Mouse (Mus musculus): ENCODE results near the gene Lonp2. TPM values are rescaled to one million over a fixed set of nuclear protein-coding genes. Genes with fewer than 3 reads are reported as not detected.

Lonp2 gene
- polyA plus RNA-seq, 1 experiment from 2014 or later: 76.3 TPM

DNA sequence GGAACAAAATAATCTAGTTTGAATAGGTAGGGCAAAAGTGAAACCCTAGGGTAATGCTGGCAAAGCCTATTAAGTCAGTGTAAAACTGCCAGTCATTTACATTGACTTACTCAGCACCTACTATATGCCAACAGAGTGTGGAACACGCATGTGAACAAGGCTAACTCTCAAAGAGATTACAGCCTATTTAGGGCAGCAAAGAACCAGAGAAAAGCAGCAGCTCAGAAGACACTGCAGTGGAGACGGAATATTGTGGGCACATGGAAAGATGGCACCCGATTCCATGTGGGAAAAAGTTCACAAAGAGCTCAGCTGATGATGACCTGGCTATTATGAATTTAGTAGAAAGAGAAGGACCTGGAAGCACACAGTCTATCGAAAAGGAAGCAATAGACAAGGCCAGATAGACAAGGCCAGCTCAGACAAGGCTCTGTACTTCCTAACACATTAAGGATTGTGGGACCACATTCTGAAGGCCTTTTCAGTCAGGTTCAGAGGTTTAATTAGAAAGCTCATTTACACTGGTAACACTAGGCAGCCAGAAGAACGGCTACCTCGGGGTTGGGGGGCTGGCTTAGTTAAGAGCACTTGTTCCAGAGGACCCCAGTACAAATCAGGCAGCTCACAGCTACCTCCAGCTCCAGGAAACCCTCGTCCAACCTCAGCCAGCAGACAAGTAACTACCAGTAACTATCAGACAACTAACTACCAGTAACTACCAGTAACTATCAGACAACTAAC lies 118.9 kb downstream of the Lonp2 start:
- no peak overlapping the region for H3K27ac ChIP-seq (ENCODE audit: low read depth, low read length)
- DNase-seq (ENCODE audit: low spot score): no peak
- H3K4me3 ChIP-seq (ENCODE audit: low read depth, low read length): no peak overlapping the region
- 84% methylated on average over 7 of the region's 7 CpGs for WGBS
- no peak overlapping the region for H3K9ac ChIP-seq (ENCODE audit: low read length)
- H3K36me3 ChIP-seq (ENCODE audit: control insufficient read depth, insufficient read depth, low read length): no peaks in the 10 kb centered on the region
- no peak for ATAC-seq (ENCODE audit: insufficient read depth, low FRiP score, low TSS enrichment)
- no peaks in the 10 kb centered on the region for H3K9me3 ChIP-seq (ENCODE audit: control insufficient read depth, low read length)
- H3K4me2 ChIP-seq (ENCODE audit: low read depth): no peak overlapping the region
- H3K4me1 ChIP-seq (ENCODE audit: control insufficient read depth, insufficient read depth, low read length): 0 out of 2 replicates have a peak, but pooled peaks cover 5% of the 10 kb centered on the region
- H3K27me3 ChIP-seq (ENCODE audit: control insufficient read depth, insufficient read depth, low read length): no peaks in the 10 kb centered on the region

GRCm38 (mm10) chr8:86744313-86745220 lies 120.7 kb downstream of the Lonp2 start:
- 0 out of 2 replicates have a peak, but pooled peaks cover 5% of the 10 kb centered on the region for H3K4me1 ChIP-seq (ENCODE audit: control insufficient read depth, insufficient read depth, low read length)
- H3K36me3 ChIP-seq (ENCODE audit: control insufficient read depth, insufficient read depth, low read length): no peaks in the 10 kb centered on the region
- H3K4me2 ChIP-seq (ENCODE audit: low read depth): peak overlapping the region; percentile 50
- no peak for DNase-seq (ENCODE audit: low spot score)
- peak overlapping the region; percentile 94 for H3K4me3 ChIP-seq (ENCODE audit: low read depth, low read length)
- H3K27ac ChIP-seq (ENCODE audit: low read depth, low read length): peak overlapping the region; percentile 96
- no peaks in the 10 kb centered on the region for H3K27me3 ChIP-seq (ENCODE audit: control insufficient read depth, insufficient read depth, low read length)
- ATAC-seq (ENCODE audit: insufficient read depth, low FRiP score, low TSS enrichment): no peak
- no peaks in the 10 kb centered on the region for H3K9me3 ChIP-seq (ENCODE audit: control insufficient read depth, low read length)
- H3K9ac ChIP-seq (ENCODE audit: low read length): peak overlapping the region; percentile 99
- WGBS: 5% methylated on average over 18 of the region's 18 CpGs

DNA sequence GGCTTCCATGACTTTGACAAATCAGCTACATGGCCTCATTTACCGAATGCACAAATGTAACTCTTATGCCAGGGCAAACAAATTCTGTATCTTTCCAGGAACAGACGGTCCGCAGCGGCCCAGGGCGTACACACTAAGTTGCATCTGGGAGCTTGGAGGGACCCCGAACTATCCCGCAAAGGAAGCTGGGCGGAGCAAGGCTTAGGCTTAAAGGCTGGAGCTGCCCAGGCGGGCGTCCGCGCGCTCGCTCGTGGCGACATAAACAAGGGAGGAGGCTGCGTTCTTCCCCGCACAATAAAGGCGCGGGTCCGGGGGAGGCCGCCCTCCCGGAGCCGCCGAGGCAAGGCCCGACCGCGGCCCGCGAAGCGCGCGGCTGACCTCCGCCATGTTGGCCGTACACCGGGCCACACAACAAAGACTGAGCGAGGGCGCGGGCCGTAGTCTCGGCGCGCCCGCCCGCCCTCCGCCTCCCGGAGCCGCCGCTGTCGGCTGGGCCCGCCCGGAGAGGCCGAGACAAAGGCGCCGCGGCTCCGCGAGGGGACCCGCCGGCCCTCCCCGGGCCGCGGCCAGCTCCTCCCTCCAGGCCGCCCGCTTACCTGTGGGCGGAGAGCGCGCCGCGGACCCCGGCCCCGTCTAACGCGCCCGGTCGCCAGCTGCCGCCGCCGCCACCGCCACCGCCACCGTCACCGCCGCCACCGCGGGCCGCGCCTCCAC lies 121.5 kb downstream of the Lonp2 start, which contains the start of the genes Gm10638 and Siah1a:
Gene Gm10638, plus strand, starts transcription at position 479 of the 714 bp plus-strand sequence.
Gene Siah1a, minus strand, starts transcription at position 714 of the 714 bp plus-strand sequence.
- H3K27me3 ChIP-seq (ENCODE audit: control insufficient read depth, insufficient read depth, low read length): no peaks in the 10 kb centered on the region
- peak; percentile 79 for ATAC-seq (ENCODE audit: insufficient read depth, low FRiP score, low TSS enrichment)
- 0 out of 2 replicates have a peak, but pooled peaks cover 5% of the 10 kb centered on the region for H3K4me1 ChIP-seq (ENCODE audit: control insufficient read depth, insufficient read depth, low read length)
- H3K4me2 ChIP-seq (ENCODE audit: low read depth): peak within 1 kb of the TSS; percentile 61
- no peaks in the 10 kb centered on the region for H3K9me3 ChIP-seq (ENCODE audit: control insufficient read depth, low read length)
- peak within 1 kb of the TSS; percentile 96 for H3K27ac ChIP-seq (ENCODE audit: low read depth, low read length)
- peak within 1 kb of the TSS; percentile 94 for H3K4me3 ChIP-seq (ENCODE audit: low read depth, low read length)
- DNase-seq (ENCODE audit: low spot score): peak; percentile 78
- H3K9ac ChIP-seq (ENCODE audit: low read length): peak within 1 kb of the TSS; percentile 99
- no peaks in the 10 kb centered on the region for H3K36me3 ChIP-seq (ENCODE audit: control insufficient read depth, insufficient read depth, low read length)
- WGBS: under 1% methylated on average over 58 of the region's 88 CpGs

DNA sequence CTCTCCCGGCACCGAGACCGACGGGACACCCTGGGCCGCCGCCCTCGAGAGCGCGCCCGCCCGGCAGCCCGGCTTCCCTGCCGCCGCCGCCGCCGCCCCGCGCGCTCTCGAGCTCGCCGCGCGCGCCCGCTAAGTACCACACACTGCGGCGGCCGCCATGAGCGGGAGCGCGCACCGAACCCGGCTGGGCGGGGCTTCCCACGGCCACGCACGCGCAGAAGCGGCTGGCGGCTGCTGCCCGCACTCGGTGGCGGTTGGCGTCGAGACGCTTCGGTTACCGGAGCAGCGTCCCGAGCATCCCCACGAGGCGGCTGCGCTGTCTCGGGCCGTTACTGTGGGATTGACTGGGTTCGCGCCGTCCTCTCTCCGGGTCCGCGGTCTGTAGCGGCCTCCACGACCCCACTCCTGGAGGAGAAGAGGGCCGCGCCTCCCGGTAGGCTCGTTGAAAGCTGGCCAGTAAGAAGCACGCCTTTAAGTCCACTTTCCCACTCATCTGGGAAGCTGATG lies 122.1 kb downstream of the Lonp2 start:
- Histone ChIP-seq H3K27me3 (ENCODE audit: control insufficient read depth, insufficient read depth, low read length) (no peaks in the 10 kb centered on the region), H3K4me2 (ENCODE audit: low read depth) (peak overlapping the region; percentile 61), H3K36me3 (ENCODE audit: control insufficient read depth, insufficient read depth, low read length) (no peaks in the 10 kb centered on the region), H3K4me1 (ENCODE audit: control insufficient read depth, insufficient read depth, low read length) (0 out of 2 replicates have a peak, but pooled peaks cover 5% of the 10 kb centered on the region), H3K9me3 (ENCODE audit: control insufficient read depth, low read length) (no peaks in the 10 kb centered on the region), H3K9ac (ENCODE audit: low read length) (peak overlapping the region; percentile 99), H3K4me3 (ENCODE audit: low read depth, low read length) (peak overlapping the region; percentile 94), H3K27ac (ENCODE audit: low read depth, low read length) (peak overlapping the region; percentile 96)
- peak; percentile 81 for ATAC-seq (ENCODE audit: insufficient read depth, low FRiP score, low TSS enrichment)
- under 1% methylated on average over 38 of the region's 70 CpGs for WGBS
- DNase-seq (ENCODE audit: low spot score): peak; percentile 94

DNA sequence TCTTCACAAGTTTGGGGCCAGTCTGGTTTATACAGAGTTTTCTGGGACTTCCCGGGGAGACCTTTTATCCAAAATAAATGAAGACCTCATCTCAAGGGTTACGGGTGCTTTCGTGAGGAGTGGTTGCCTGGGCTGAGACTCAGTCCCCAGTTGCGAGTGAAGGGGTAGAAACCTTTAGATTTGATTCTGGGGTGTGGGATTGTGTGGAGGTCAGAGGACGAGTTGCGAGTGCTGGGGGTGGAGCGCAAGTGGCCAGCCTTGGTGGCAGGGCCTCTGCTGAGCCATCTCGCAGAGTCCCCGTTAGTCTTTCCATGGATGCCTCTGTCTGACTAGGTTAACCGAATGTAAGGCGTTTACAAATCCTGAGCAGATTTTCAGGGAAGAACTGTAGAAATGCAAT lies 122.7 kb downstream of the Lonp2 start:
- Histone ChIP-seq H3K4me2 (ENCODE audit: low read depth) (peak overlapping the region; percentile 61), H3K9me3 (ENCODE audit: control insufficient read depth, low read length) (no peaks in the 10 kb centered on the region), H3K27ac (ENCODE audit: low read depth, low read length) (no peak overlapping the region), H3K4me3 (ENCODE audit: low read depth, low read length) (peak overlapping the region; percentile 94), H3K9ac (ENCODE audit: low read length) (peak overlapping the region; percentile 99), H3K27me3 (ENCODE audit: control insufficient read depth, insufficient read depth, low read length) (no peaks in the 10 kb centered on the region), H3K36me3 (ENCODE audit: control insufficient read depth, insufficient read depth, low read length) (no peaks in the 10 kb centered on the region), H3K4me1 (ENCODE audit: control insufficient read depth, insufficient read depth, low read length) (0 out of 2 replicates have a peak, but pooled peaks cover 5% of the 10 kb centered on the region)
- WGBS: 2% methylated on average over 11 of the region's 11 CpGs
- ATAC-seq (ENCODE audit: insufficient read depth, low FRiP score, low TSS enrichment) (peak; percentile 14; the same call in 1 of the 2 replicates), DNase-seq (ENCODE audit: low spot score) (no peak)

DNA sequence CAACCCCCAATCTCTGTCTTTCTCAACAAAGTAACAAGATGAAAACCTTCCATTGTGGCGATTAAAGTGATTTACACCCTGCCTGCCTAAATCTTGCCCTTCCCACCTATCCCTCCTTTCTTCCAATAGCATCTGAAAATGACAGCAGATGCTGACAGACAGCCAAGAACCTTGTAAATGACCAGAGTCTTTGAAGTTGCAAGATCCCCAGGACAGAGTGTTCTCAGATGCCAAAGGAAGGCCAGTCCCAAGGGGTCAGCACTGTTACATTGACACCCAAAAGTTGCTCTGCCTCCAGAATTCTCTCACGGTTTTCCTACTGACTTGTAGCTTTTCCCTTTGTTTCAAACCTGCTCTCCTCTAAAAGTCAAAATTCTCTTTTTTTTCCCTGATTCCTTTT lies 126.0 kb downstream of the Lonp2 start:
- Histone ChIP-seq H3K9ac (ENCODE audit: low read length) (no peak overlapping the region), H3K4me3 (ENCODE audit: low read depth, low read length) (no peak overlapping the region), H3K9me3 (ENCODE audit: control insufficient read depth, low read length) (no peaks in the 10 kb centered on the region), H3K4me1 (ENCODE audit: control insufficient read depth, insufficient read depth, low read length) (0 out of 2 replicates have a peak, but pooled peaks cover 2% of the 10 kb centered on the region), H3K4me2 (ENCODE audit: low read depth) (no peak overlapping the region), H3K27ac (ENCODE audit: low read depth, low read length) (no peak overlapping the region), H3K27me3 (ENCODE audit: control insufficient read depth, insufficient read depth, low read length) (no peaks in the 10 kb centered on the region), H3K36me3 (ENCODE audit: control insufficient read depth, insufficient read depth, low read length) (no peaks in the 10 kb centered on the region)
- DNase-seq (ENCODE audit: low spot score): no peak
- ATAC-seq (ENCODE audit: insufficient read depth, low FRiP score, low TSS enrichment): no peak
- 45% methylated on average over 2 of the region's 2 CpGs for WGBS

DNA sequence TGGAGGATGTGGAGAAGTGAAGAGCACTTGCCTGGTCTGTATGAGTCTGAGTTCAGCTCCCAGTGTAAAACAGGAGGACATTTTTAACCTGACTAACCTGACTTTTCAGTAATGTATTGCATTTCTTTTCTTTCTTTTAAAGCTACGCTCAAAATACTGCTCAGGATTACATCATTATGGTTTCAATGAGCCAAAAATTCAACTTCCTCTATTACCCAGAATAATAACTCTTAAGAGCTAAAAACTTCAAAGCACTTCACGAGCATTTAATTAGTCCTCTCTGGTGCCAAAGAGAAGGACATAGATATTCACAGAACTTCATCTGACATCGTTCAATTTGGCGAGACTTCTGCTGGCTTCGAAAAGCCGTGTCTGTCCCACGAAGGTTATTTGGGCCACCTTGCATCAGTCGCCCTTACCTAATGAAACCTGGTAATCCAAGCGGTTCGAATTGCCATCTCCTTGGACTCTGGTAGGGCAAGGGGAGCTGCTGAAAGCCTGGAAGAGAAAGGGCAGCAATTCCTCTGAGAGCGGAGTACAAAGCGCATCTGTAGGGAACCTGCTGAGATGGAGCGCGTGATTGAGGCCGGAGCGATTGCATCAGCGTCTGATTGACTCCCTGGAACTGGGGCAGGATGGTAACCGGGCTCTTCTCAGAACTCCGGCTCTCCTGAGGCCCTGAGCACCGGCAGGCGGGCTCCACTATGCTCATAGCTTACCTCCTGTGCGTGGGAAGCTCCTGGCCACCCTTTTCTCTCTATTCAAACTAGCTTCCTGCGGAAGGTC lies 133.3 kb downstream of the Lonp2 start:
- Histone ChIP-seq H3K36me3 (ENCODE audit: control insufficient read depth, insufficient read depth, low read length) (no peaks in the 10 kb centered on the region), H3K4me1 (ENCODE audit: control insufficient read depth, insufficient read depth, low read length) (peaks cover 3% of the 10 kb centered on the region; the same call in 1 of the 2 replicates), H3K27me3 (ENCODE audit: control insufficient read depth, insufficient read depth, low read length) (no peaks in the 10 kb centered on the region), H3K4me2 (ENCODE audit: low read depth) (peak overlapping the region; percentile 24), H3K9ac (ENCODE audit: low read length) (peak overlapping the region; percentile 35; the same call in 1 of the 2 replicates), H3K27ac (ENCODE audit: low read depth, low read length) (no peak overlapping the region), H3K9me3 (ENCODE audit: control insufficient read depth, low read length) (no peaks in the 10 kb centered on the region), H3K4me3 (ENCODE audit: low read depth, low read length) (no peak overlapping the region)
- 20% methylated on average over 23 of the region's 23 CpGs for WGBS
- peak; percentile 35 for DNase-seq (ENCODE audit: low spot score)
- ATAC-seq (ENCODE audit: insufficient read depth, low FRiP score, low TSS enrichment): no peak

Data from neural tube, embryonic 11.5 days (tissue).